7 mouse cellular contexts compared by ENCODE assay signal in the genomic region with DNA sequence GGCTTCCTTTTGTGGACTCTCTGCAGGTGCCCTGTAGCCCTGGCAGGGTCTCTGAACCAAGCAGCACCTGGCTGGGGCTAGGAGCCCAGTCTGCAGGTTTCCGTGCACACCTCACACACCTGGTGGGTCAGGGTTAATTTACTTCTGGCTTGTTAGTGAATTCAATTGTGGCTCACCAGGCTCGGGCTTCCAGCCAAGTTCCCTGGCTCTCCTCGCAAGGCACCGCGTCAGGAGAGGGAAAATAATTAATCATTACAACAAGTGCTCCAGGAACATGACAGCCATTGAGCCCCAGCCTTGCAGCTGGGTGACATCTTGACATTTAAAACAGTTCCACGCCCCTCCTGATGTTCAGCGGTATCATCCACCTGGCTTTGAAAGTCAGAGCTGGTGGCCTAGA.
DNase-seq lines count a peak whose midpoint lies in the region; ATAC-seq and TF ChIP-seq lines count a peak whose summit lies in the region.

No protein-coding gene starts in this region.

- H3K27ac ChIP-seq in hindbrain, embryonic 16.5 days (ENCODE audit: low read depth, low read length): no peak overlapping the region
- H3K27ac ChIP-seq in hindbrain, embryonic 11.5 days (ENCODE audit: low read depth, low read length): no peak overlapping the region
- H3K27ac ChIP-seq in intestine, embryonic 15.5 days: no peak overlapping the region

- H3K27me3 ChIP-seq in hindbrain, embryonic 16.5 days (replicated peaks; ENCODE audit: control insufficient read depth, insufficient read depth, low read length): no peaks in the 10 kb centered on the region; the same call in none of the 2 replicates
- H3K27me3 ChIP-seq in hindbrain, embryonic 11.5 days (ENCODE audit: control insufficient read depth, insufficient read depth, low read length): peaks cover 8% of the 10 kb centered on the region; the same call in 1 of the 2 replicates
- no peaks in the 10 kb centered on the region for H3K27me3 ChIP-seq in intestine, embryonic 15.5 days (replicated peaks)

- no peak for DNase-seq in hindbrain, embryonic 11.5 days (ENCODE audit: low spot score)
- DNase-seq in adrenal gland, postnatal 25 days: peak; percentile 69
- DNase-seq in lung, adult 2 months: peak; percentile 50
- no peak for DNase-seq in left cerebral cortex, adult 9 months (ENCODE audit: low spot score in 2 of 2)
- no peak for DNase-seq in heart, postnatal 36 days

- WGBS in hindbrain, embryonic 16.5 days: 28% methylated on average over 7 of the region's 7 CpGs
- WGBS in hindbrain, embryonic 11.5 days: 54% methylated on average over 7 of the region's 7 CpGs
- WGBS in intestine, embryonic 15.5 days: 30% methylated on average over 7 of the region's 7 CpGs
- 27% methylated on average over 7 of the region's 7 CpGs for whole genome bisulfite sequencing in lung, adult 2 months

- no peaks in the 10 kb centered on the region for H3K9me3 ChIP-seq in hindbrain, embryonic 16.5 days (ENCODE audit: control insufficient read depth, low read length)
- no peaks in the 10 kb centered on the region for H3K9me3 ChIP-seq in hindbrain, embryonic 11.5 days (ENCODE audit: control insufficient read depth, low read length)
- no peaks in the 10 kb centered on the region for H3K9me3 ChIP-seq in intestine, embryonic 15.5 days

- H3K4me3 ChIP-seq in hindbrain, embryonic 16.5 days (ENCODE audit: low read length): no peak overlapping the region
- no peak overlapping the region for H3K4me3 ChIP-seq in hindbrain, embryonic 11.5 days (ENCODE audit: low read depth, low read length)
- no peak overlapping the region for H3K4me3 ChIP-seq in intestine, embryonic 15.5 days (replicated peaks)
- H3K4me3 ChIP-seq in lung, adult 2 months (replicated peaks; ENCODE audit: extremely low read depth, low read depth, low read length): no peak overlapping the region

- no peak for TF ChIP-seq CTCF in lung, adult 2 months (IDR thresholded peaks at IDR 0.05; ENCODE audit: insufficient read depth, low read length)

- intact Hi-C loops in heart, postnatal 36 days (cut with DNase I): no loop called here

- no peak overlapping the region for H3K4me2 ChIP-seq in hindbrain, embryonic 16.5 days (ENCODE audit: low read length)
- no peak overlapping the region for H3K4me2 ChIP-seq in hindbrain, embryonic 11.5 days (replicated peaks; ENCODE audit: low read depth, low read length)
- H3K4me2 ChIP-seq in intestine, embryonic 15.5 days (replicated peaks): no peak overlapping the region

- no peak overlapping the region for H3K9ac ChIP-seq in hindbrain, embryonic 16.5 days (ENCODE audit: low read depth, low read length)
- H3K9ac ChIP-seq in hindbrain, embryonic 11.5 days (ENCODE audit: low read depth, low read length): no peak overlapping the region
- no peak overlapping the region for H3K9ac ChIP-seq in intestine, embryonic 15.5 days

- no peaks in the 10 kb centered on the region for H3K36me3 ChIP-seq in hindbrain, embryonic 16.5 days (ENCODE audit: control insufficient read depth, insufficient read depth, low read length)
- H3K36me3 ChIP-seq in hindbrain, embryonic 11.5 days (ENCODE audit: control insufficient read depth, insufficient read depth, low read length): no peaks in the 10 kb centered on the region
- H3K36me3 ChIP-seq in intestine, embryonic 15.5 days: no peaks in the 10 kb centered on the region

- peaks cover 21% of the 10 kb centered on the region for H3K4me1 ChIP-seq in hindbrain, embryonic 16.5 days (ENCODE audit: control insufficient read depth, insufficient read depth, low read depth, low read length)
- peaks cover 14% of the 10 kb centered on the region for H3K4me1 ChIP-seq in hindbrain, embryonic 11.5 days (replicated peaks; ENCODE audit: control insufficient read depth, insufficient read depth, low read length)
- peaks cover 22% of the 10 kb centered on the region for H3K4me1 ChIP-seq in intestine, embryonic 15.5 days (replicated peaks)
- H3K4me1 ChIP-seq in lung, adult 2 months (ENCODE audit: control insufficient read depth, insufficient read depth, low read length): peaks cover 12% of the 10 kb centered on the region

- peak; percentile 28; the same call in 1 of the 2 replicates for ATAC-seq in hindbrain, embryonic 16.5 days
- no peak for ATAC-seq in hindbrain, embryonic 11.5 days (ENCODE audit: low FRiP score)
- peak; percentile 22 for ATAC-seq in intestine, embryonic 15.5 days

- no peak for TF ChIP-seq POLR2A in lung, adult 2 months (IDR thresholded peaks at IDR 0.05; ENCODE audit: borderline replicate concordance, extremely low read depth, low read depth, low read length)

Comparison
In these comparisons a context has a peak if more than half of its experiments do, and no peak if none do; other contexts are left out.
1. DNase-seq: peak in adrenal gland, postnatal 25 days (single experiment) and lung, adult 2 months (single experiment); none in hindbrain, embryonic 11.5 days (single experiment), left cerebral cortex, adult 9 months (0 of 2) and heart, postnatal 36 days (0 of 2).